Mouse (Mus musculus) hindbrain, embryonic 13.5 days (tissue): ENCODE measurements around the gene Mta2. TPM values are rescaled to one million over a fixed set of nuclear protein-coding genes. Genes with fewer than 3 reads are reported as not detected.

Experiments used
- ATAC-seq: fragments of 200-750 bp; cut with Nextera tagmentation; 2 replicates; pipeline ENCODE4 v1.8.0; 2017; ENCODE audit warnings: moderate TSS enrichment; ENCODE audit not compliant: low FRiP score
- H3K27ac ChIP-seq: fragments of 300-500 bp; sonication (generic); 2 replicates; pipeline ENCODE4 v1.5.1; 2015; ENCODE audit warnings: inconsistent platforms, mild to moderate bottlenecking, moderate library complexity
- H3K27me3 ChIP-seq: fragments of 300-500 bp; sonication (generic); 2 replicates; pipeline ENCODE4 v1.6.1; 2015; ENCODE audit warnings: mild to moderate bottlenecking, inconsistent platforms
- H3K36me3 ChIP-seq: fragments of 300-500 bp; sonication (generic); 2 replicates; pipeline ENCODE4 v1.6.1; 2015; ENCODE audit warnings: mild to moderate bottlenecking, inconsistent platforms
- H3K4me1 ChIP-seq: fragments of 300-500 bp; sonication (generic); replicated peaks from 2 replicates; pipeline ENCODE4 v1.6.1; 2015; ENCODE audit warnings: inconsistent platforms
- H3K4me2 ChIP-seq: fragments of 300-500 bp; sonication (generic); 2 replicates; pipeline ENCODE4 v1.6.1; 2015; ENCODE audit warnings: inconsistent platforms, mild to moderate bottlenecking, moderate library complexity
- H3K4me3 ChIP-seq: fragments of 300-500 bp; sonication (generic); 2 replicates; pipeline ENCODE4 v1.5.1; 2015; ENCODE audit warnings: mild to moderate bottlenecking, inconsistent platforms
- H3K9ac ChIP-seq: fragments of 300-500 bp; sonication (generic); 2 replicates; pipeline ENCODE4 v1.6.1; 2015; ENCODE audit warnings: mild to moderate bottlenecking, inconsistent platforms
- H3K9me3 ChIP-seq: fragments of 300-500 bp; sonication (generic); 2 replicates; pipeline ENCODE4 v1.6.1; 2016; ENCODE audit warnings: inconsistent platforms
- WGBS: fragments of 180-500 bp; shearing (Covaris S2); methylation state at CpG from one replicate; pipeline ENCODE4 v1.1.7; 2015; 5-methylcytosine and 5-hydroxymethylcytosine counted together
- polyA plus RNA-seq: library from polyadenylated mRNA; unstranded; fragments of >200 nt; fragmentation: Nextera tagmentation; extraction: Ambion mirVana; gene quantifications from 2 replicates; pipeline ENCODE4 v1.2.1, GENCODE M21; 2015

Mta2 gene
- polyA plus RNA-seq, 1 experiment from 2014 or later, result 133 TPM

GRCm38 (mm10) chr19:8930771-8931170 is 10.9 kb upstream of the Mta2 start:
- Histone ChIP-seq H3K4me2 (peak overlapping the region; percentile 71), H3K4me1 (peaks cover 24% of the 10 kb centered on the region), H3K9me3 (no peaks in the 10 kb centered on the region), H3K4me3 (0 out of 2 replicates have a peak overlapping the region, but pooled peaks have one; percentile 54), H3K27ac (no peak overlapping the region), H3K36me3 (peaks cover 38% of the 10 kb centered on the region), H3K27me3 (peaks cover 6% of the 10 kb centered on the region; the same call in 1 of the 2 replicates), H3K9ac (peak overlapping the region; percentile 35; the same call in 1 of the 2 replicates)
- ATAC-seq, result no peak
- 91% methylated on average over 7 of the region's 7 CpGs for WGBS

GRCm38 (mm10) chr19:8936736-8937135 is 4.9 kb upstream of the Mta2 start:
- 84% methylated on average over 2 of the region's 2 CpGs for WGBS
- H3K9ac ChIP-seq, result no peak overlapping the region
- peaks cover 18% of the 10 kb centered on the region for H3K36me3 ChIP-seq
- H3K4me3 ChIP-seq, result no peak overlapping the region
- no peak for ATAC-seq
- H3K4me1 ChIP-seq, result peaks cover 9% of the 10 kb centered on the region
- no peak overlapping the region for H3K4me2 ChIP-seq
- no peak overlapping the region for H3K27ac ChIP-seq
- no peaks in the 10 kb centered on the region for H3K27me3 ChIP-seq
- no peaks in the 10 kb centered on the region for H3K9me3 ChIP-seq

- Histone ChIP-seq H3K9ac (peak overlapping the region; percentile 98), H3K27ac (no peak overlapping the region), H3K4me3 (no peak overlapping the region; the same call in 1 of the 2 replicates), H3K4me2 (peak overlapping the region; percentile 74), H3K9me3 (no peaks in the 10 kb centered on the region), H3K4me1 (peaks cover 40% of the 10 kb centered on the region), H3K36me3 (peaks cover 24% of the 10 kb centered on the region), H3K27me3 (no peaks in the 10 kb centered on the region)
- 83% methylated on average over 15 of the region's 15 CpGs for WGBS
- 0 out of 2 replicates have a peak, but pooled peaks have one; percentile 1 for ATAC-seq
Observed at GRCm38 (mm10) chr19:8940526-8941133, 1.0 kb upstream of the Mta2 start.

DNA sequence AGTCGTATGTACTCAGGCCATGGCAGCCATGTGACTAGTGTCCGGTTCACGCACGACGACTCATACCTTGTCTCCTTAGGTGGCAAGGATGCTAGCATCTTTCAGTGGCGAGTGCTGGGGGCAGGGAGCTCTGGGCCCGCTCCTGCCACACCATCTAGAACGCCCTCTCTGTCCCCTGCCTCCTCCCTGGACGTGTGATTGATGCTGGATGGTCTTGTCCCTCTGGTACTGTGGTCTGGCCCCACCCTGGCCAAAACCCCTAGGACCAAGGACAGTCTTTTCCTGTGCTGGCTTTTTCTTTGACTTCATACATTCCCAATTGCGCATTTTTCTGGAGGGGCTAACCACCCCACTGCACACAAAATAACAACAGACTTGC is 550 bp upstream of the Mta2 start:
- Histone ChIP-seq H3K9me3 (no peaks in the 10 kb centered on the region), H3K4me2 (peak overlapping the region; percentile 74), H3K27ac (peak overlapping the region; percentile 98), H3K4me3 (peak overlapping the region; percentile 96), H3K4me1 (peaks cover 41% of the 10 kb centered on the region), H3K9ac (peak overlapping the region; percentile 98), H3K36me3 (peaks cover 29% of the 10 kb centered on the region), H3K27me3 (no peaks in the 10 kb centered on the region)
- peak; percentile 41 for ATAC-seq
- 29% methylated on average over 10 of the region's 10 CpGs for WGBS

DNA sequence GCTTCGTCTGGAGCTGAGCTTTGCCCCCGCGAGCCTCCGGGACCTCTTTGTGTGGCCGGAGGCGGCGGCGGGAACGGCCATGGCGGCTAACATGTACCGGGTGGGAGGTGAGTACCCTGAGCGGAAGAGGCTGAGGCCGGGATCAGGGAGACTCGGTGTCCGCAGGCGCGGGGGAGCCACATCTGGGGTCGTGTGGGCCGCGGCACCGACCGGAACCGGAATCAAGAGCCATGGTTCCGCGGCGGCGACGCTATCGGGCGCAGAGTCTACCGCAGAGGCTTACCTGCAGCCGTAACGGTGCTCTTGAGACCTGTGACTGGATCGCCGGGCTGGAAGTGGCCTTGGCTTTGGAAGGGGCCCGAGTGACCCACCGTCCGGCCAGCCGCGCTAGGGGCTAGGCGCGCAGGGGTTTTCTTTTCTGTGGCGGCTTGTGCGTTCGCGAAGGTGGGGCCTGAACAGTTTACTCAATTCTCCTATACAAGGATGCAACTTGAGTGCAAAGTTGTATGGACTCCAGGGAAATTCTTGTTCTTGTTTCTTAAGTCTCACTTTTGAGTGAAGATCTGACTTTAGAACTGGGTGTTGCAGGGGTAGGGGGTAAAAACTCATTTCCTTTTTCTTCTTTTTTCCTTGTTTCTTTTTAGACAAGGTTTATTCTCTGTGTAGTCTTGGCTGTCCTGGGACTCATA is 745 bp downstream of the Mta2 start:
- Histone ChIP-seq H3K9ac (peak overlapping the region; percentile 98), H3K9me3 (no peaks in the 10 kb centered on the region), H3K27ac (peak overlapping the region; percentile 98), H3K36me3 (peaks cover 35% of the 10 kb centered on the region), H3K4me1 (peaks cover 41% of the 10 kb centered on the region), H3K4me3 (peak overlapping the region; percentile 96), H3K4me2 (peak overlapping the region; percentile 74), H3K27me3 (no peaks in the 10 kb centered on the region)
- WGBS, result 0% methylated on average over 46 of the region's 46 CpGs
- ATAC-seq, result peak; percentile 66

DNA sequence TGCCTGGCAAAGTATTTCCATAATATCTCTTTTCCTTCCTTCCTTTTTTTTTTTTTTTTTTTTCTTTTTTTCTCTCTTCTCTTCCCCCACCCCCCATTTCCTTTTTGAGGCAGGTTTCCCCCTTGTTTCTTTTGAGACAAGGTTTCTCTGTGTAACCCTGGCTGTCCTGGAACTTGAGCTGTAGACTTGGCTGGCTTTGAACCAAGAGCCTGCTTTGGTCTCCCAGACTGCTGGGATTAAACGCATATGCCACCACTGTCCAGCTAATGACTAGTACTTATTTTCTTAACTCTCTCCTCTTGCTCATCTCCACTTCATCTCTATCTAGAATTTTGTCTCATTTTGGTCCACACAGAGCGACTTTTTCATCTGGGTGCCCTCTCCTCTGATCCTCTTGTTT is 1.4 kb downstream of the Mta2 start:
- Histone ChIP-seq H3K27ac (no peak overlapping the region), H3K9me3 (no peaks in the 10 kb centered on the region), H3K4me2 (peak overlapping the region; percentile 74), H3K36me3 (peaks cover 39% of the 10 kb centered on the region), H3K27me3 (no peaks in the 10 kb centered on the region), H3K4me1 (peaks cover 41% of the 10 kb centered on the region), H3K4me3 (peak overlapping the region; percentile 96), H3K9ac (peak overlapping the region; percentile 98)
- ATAC-seq, result no peak
- 79% methylated on average over 2 of the region's 2 CpGs for WGBS

DNA sequence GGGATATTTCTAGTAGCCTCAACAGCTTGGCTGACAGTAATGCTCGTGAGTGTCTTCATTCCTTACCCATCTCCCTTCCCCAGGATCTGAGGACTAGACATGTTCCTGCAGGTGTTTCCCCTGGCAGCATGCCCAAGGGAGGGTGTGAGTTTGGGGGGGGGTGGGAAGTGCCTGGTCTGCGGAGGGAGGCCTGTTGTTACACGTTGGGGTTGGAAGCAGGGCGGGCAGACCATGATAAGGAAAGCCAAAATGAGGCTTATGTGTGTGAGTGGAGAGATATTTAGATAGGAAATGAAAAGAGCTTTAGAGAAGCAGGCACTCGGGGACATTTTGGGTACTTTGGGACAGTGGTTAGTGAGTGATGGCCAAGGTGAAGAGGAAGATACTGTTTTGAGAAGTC is 2.4 kb downstream of the Mta2 start:
- ATAC-seq, result no peak
- peaks cover 49% of the 10 kb centered on the region for H3K36me3 ChIP-seq
- H3K4me2 ChIP-seq, result peak overlapping the region; percentile 74
- H3K4me1 ChIP-seq, result peaks cover 41% of the 10 kb centered on the region
- H3K9me3 ChIP-seq, result no peaks in the 10 kb centered on the region
- no peaks in the 10 kb centered on the region for H3K27me3 ChIP-seq
- H3K27ac ChIP-seq, result no peak overlapping the region
- 80% methylated on average over 5 of the region's 5 CpGs for WGBS
- peak overlapping the region; percentile 96; the same call in 1 of the 2 replicates for H3K4me3 ChIP-seq
- H3K9ac ChIP-seq, result peak overlapping the region; percentile 58

- H3K27me3 ChIP-seq, result no peaks in the 10 kb centered on the region
- H3K9me3 ChIP-seq, result no peaks in the 10 kb centered on the region
- peak overlapping the region; percentile 53 for H3K9ac ChIP-seq
- peaks cover 56% of the 10 kb centered on the region for H3K36me3 ChIP-seq
- no peak overlapping the region for H3K27ac ChIP-seq
- WGBS, result 42% methylated on average over 5 of the region's 5 CpGs
- no peak overlapping the region for H3K4me3 ChIP-seq
- H3K4me2 ChIP-seq, result peak overlapping the region; percentile 74
- ATAC-seq, result no peak
- H3K4me1 ChIP-seq, result peaks cover 41% of the 10 kb centered on the region
Observed at GRCm38 (mm10) chr19:8944750-8945149, 3.1 kb downstream of the Mta2 start.

GRCm38 (mm10) chr19:8945251-8945650 is 3.6 kb downstream of the Mta2 start:
- Histone ChIP-seq H3K9ac (peak overlapping the region; percentile 53), H3K4me3 (no peak overlapping the region), H3K9me3 (no peaks in the 10 kb centered on the region), H3K4me2 (peak overlapping the region; percentile 74), H3K27me3 (no peaks in the 10 kb centered on the region), H3K36me3 (peaks cover 61% of the 10 kb centered on the region), H3K27ac (no peak overlapping the region), H3K4me1 (peaks cover 41% of the 10 kb centered on the region)
- 88% methylated on average over 6 of the region's 6 CpGs for WGBS
- no peak for ATAC-seq

- Histone ChIP-seq H3K27me3 (no peaks in the 10 kb centered on the region), H3K27ac (no peak overlapping the region), H3K4me3 (no peak overlapping the region), H3K4me1 (peaks cover 32% of the 10 kb centered on the region), H3K36me3 (peaks cover 77% of the 10 kb centered on the region), H3K4me2 (no peak overlapping the region), H3K9me3 (no peaks in the 10 kb centered on the region), H3K9ac (no peak overlapping the region)
- no peak for ATAC-seq
- WGBS, result 95% methylated on average over 7 of the region's 7 CpGs
Observed at GRCm38 (mm10) chr19:8946929-8947328, 5.3 kb downstream of the Mta2 start.

DNA sequence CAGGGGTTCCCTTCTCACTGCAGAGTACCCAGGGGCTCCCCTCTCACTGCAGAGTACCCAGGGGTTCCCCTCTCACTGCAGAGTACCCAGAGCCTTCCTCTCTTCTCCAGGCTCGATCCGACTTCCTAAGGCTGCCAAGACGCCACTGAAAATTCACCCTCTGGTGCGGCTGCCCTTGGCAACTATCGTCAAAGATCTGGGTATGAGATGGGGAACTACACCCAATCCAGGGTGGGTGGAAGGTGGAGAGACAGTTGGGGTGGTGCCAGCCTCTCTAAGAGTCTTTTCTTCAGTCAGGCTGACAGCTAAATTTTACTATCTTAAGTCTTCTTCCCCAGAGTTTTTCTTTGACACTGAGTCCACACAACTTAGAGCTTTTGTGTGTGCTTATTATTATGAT is 8.5 kb downstream of the Mta2 start:
- H3K4me2 ChIP-seq, result no peak overlapping the region
- no peak overlapping the region for H3K4me3 ChIP-seq
- no peaks in the 10 kb centered on the region for H3K27me3 ChIP-seq
- WGBS, result 91% methylated on average over 5 of the region's 5 CpGs
- no peak overlapping the region for H3K27ac ChIP-seq
- H3K36me3 ChIP-seq, result peaks cover 69% of the 10 kb centered on the region
- peaks cover 31% of the 10 kb centered on the region for H3K4me1 ChIP-seq
- H3K9ac ChIP-seq, result no peak overlapping the region
- ATAC-seq, result no peak
- H3K9me3 ChIP-seq, result no peaks in the 10 kb centered on the region

DNA sequence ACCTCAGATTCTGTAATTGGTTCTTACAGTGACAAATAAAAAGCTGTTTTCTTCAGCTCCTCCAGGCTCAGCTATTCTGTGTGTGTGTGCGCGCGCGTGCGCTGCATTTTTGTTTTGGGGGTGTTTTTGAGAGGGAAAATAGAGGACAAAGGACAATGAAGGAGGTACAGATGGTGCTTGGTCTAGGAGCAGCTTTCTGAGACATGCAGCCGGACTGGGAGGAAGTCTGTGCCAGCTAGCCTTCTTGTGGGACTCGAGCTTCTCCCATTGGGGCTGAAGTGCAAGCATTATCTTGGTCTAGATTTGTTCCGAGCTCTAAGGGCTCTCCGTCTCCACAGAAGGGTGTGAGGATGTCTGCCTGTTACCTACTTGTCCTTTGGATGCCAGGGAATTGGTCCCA is 10.6 kb downstream of the Mta2 start:
- H3K27me3 ChIP-seq, result no peaks in the 10 kb centered on the region
- peaks cover 66% of the 10 kb centered on the region for H3K36me3 ChIP-seq
- ATAC-seq, result no peak
- no peak overlapping the region for H3K4me3 ChIP-seq
- peak overlapping the region; percentile 69; the same call in 1 of the 2 replicates for H3K9ac ChIP-seq
- 0 out of 2 replicates have a peak overlapping the region, but pooled peaks have one; percentile 61 for H3K4me2 ChIP-seq
- H3K27ac ChIP-seq, result peak overlapping the region; percentile 90
- peaks cover 34% of the 10 kb centered on the region for H3K4me1 ChIP-seq
- 87% methylated on average over 9 of the region's 9 CpGs for WGBS
- no peaks in the 10 kb centered on the region for H3K9me3 ChIP-seq
